Mouse (Mus musculus) right cerebral cortex, adult 2 months (tissue): ENCODE results near the gene Fyttd1.

Experiments used
- DNase-seq, 2 experiments: peaks; one replicate each; pipeline ENCODE4 v3.0.0; 2021 to 2022; ENCODE audit warnings: low spot score in 2 of 2

The Fyttd1 gene

DNA sequence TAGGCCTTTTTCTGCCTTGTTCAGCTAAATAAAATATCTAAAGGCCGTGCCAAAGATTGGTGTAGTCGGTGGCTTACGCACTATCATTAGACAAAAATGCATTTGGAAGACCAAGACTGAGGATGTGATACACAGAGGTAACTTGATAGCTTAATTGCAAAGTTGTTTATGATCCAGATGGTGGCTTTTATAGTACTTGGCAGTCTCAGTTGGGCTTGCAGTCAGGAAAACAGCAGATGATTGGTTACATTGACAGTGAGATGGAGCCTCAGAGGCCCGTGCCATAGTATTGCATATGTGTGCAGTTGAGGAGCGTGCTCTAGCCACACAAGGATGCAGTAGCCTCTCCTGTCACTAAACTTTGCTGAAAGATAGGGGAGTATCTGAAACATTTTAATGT lies 65.4 kb downstream of the Fyttd1 start:
- DNase-seq, result no peak

DNA sequence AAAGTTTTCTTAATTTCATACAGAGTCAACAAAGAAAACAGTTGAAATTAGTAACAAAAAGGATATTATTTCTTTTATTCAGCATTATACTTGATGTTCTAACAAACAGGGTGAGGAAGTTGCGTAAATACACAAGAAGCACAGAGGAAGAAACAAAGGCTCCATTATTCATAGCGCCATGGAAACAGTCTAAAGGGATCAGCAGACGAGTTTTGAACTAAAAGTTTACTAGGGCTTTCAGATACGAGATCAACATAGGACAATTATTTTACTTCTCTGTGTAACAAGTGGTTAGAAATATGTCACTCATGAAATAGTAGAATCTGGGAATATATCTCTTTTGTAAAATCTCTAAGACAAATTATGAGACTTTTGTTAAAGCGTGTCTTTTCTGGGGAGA lies 68.1 kb downstream of the Fyttd1 start:
- DNase-seq, result no peak

DNA sequence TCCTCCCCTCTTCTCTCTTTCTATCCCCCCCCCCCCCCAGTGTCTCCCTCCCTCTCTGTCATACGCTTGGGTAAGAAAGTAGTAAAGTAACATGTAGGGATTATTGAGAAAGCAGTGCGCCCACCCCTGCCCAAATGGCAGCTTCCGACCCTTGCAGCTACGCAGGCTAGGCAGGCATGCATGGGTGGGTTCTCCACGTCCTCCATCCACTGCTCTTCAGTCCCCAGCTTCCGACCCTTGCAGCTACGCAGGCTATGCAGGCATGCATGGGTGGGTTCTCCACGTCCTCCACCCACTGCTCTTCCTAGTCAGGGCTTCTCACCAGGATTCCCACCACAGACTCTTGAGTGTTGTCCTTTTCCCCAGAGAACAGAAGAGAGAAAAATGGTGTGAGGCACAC lies 70.7 kb downstream of the Fyttd1 start:
- no peak for DNase-seq

DNA sequence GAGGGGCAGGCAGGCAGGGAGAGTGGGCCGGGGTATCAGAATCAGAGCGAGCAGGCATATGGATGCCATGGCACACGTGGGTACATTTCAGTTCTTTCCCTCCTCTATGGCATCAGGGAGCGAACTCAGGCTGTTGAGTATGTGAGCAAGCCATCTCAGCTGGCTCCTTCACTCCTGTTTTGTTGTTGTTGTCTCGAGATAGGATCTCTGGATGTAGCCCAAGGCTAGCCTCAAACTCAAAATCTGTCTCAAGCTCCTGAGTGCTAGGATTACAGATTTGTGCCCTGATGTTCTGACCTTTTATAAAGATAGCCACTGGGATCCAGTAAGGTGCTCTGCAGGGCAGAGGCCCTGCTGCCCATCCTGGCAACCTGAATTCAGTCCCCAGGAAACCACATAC lies 71.4 kb downstream of the Fyttd1 start:
- DNase-seq, result no peak

DNA sequence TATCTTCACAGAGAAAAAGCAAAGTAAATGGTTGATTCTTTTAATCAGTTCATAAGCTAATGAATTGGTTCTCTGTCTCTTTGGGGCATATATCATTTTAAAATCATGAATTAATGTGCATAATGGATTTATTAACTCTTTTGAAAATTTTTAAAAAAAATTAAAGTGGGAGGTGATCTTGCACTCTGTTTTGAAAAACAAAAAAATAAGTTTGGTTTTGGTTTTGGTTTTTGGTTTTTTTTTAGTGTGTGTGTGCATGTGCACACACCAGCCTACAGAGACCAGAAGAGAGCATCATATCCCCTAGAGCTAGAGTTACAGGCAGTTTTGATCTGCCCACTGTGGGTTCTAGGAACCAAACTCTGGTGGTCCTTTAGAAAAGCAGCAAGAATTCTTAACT lies 72.0 kb downstream of the Fyttd1 start:
- DNase-seq, result no peak

DNA sequence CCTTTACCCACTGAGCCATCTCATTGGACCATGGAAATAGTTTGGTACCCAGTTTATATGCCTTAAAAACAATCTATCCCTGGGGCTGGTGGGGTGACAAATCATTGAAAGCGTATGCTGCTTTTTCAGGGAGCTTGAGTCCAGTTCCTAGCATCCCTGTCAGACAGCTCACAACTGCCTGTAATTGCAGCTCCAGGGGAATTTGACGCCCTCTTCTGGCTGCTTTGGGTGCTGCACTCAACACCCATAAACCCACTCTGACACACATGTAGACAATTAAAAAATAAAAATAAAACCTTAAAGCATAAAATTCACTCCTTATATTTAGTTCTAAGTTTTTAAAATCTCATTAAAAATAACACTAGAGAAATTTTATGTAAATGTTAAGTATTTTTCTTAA lies 73.8 kb downstream of the Fyttd1 start:
- no peak for DNase-seq

DNA sequence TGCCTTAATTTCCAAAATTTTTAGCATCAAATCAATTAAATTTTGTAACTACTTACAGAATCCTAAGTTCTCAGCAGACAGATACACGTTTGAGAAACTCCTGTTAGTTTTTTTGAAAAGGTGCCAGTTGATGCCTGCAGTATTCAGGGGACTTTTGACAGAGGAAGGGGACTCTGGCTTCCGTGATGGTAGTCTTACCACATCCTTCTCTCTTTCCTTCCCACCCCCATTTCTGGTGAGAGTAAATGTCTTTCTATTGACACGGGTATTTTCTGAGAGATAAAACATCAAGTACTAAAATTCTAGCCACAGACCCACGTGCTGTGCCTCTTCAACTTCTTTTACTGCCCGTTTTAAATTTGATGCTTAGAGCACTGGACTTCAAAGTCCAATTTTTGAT lies 76.5 kb downstream of the Fyttd1 start:
- DNase-seq, result no peak

DNA sequence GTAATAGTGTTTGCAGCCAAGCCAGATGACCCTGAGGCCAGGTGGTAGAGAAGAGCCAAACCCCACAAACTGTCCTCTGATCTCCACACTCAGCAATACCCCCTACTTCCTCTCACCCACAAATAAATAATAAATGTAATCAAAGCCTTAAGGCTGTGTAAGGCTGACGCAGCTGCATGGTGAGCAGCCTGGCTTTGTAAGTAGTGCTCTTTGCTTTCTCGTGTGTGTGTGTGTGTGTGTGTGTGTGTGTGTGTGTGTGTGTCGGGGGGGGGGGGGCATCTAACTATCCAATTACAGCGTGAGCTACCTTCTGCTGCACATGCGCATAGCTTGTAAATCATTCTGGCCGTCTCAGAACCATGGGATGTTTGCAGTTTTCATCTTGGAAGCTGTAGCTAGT lies 77.0 kb downstream of the Fyttd1 start:
- no peak for DNase-seq

DNA sequence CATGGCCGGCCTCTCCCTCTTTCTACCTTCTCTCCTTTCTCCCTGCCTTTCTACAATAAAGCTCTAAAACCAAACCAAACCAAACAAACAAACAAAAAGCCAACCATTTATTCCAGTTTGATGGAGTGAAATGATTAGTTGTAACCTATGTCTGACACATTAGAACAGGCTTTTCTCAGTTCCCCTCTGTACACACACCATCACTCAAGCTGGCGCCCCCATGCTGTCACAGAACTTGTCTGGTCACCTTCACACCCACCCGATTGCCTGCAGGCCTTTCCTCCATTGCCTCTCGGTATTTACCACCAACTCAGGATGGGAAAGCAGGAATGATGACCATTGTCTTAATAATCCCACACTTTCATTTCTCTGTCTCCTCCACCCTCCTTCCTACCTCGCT lies 79.6 kb downstream of the Fyttd1 start:
- DNase-seq, result no peak
